Mouse (Mus musculus) bone marrow, adult 2 months (tissue): ENCODE data around the gene Twf2.

Source experiments
- CTCF ChIP-seq: fragments of 200-500 bp; IDR thresholded peaks from 2 replicates; pipeline ENCODE4 v1.5.1; 2011; ENCODE audit warnings: low read length, control low read depth; ENCODE audit not compliant: control insufficient read depth, insufficient read depth
- POLR2A ChIP-seq: fragments of 200-500 bp; IDR thresholded peaks from 2 replicates; pipeline ENCODE4 v1.6.1; 2011; ENCODE audit warnings: low read depth, mild to moderate bottlenecking, control low read depth, low read length, borderline replicate concordance; ENCODE audit not compliant: control insufficient read depth

GRCm38 (mm10) chr9:106208181-106208580, 5.3 kb downstream of the Twf2 start:
- TF ChIP-seq CTCF = no peak
- no peak for TF ChIP-seq POLR2A
